Mouse (Mus musculus) G1E (cell line): ENCODE measurements around the gene Rnase11. TPM values are rescaled to one million over a fixed set of nuclear protein-coding genes. Genes with fewer than 3 reads are reported as not detected.
A peak's percentile ranks its signal among the peaks of the same experiment; 100 is the strongest.

ENCODE experiments used
- ATAC-seq: 2 replicates; pipeline ENCODE4 v1.8.0; 2016; ENCODE audit warnings: mild to moderate bottlenecking; ENCODE audit not compliant: insufficient number of reproducible peaks, poor library complexity, low FRiP score, severe bottlenecking; ENCODE audit errors: extremely low read depth
- DNase-seq: peaks from one replicate; pipeline ENCODE4 v3.0.0; 2012; ENCODE audit warnings: low spot score
- H3K27me3 ChIP-seq: 2 replicates; pipeline ENCODE4 v1.6.1; 2012; ENCODE audit warnings: mild to moderate bottlenecking, low read length, inconsistent platforms; ENCODE audit not compliant: insufficient read depth
- H3K36me3 ChIP-seq: replicated peaks from 2 replicates; pipeline ENCODE3; 2012; ENCODE audit warnings: mild to moderate bottlenecking, inconsistent platforms
- H3K4me1 ChIP-seq: 2 replicates; pipeline ENCODE4 v1.6.1; 2012; ENCODE audit warnings: low read depth, low read length, inconsistent platforms, mixed read lengths; ENCODE audit not compliant: insufficient read depth
- H3K4me3 ChIP-seq: 2 replicates; pipeline ENCODE4 v1.5.1; 2012; ENCODE audit warnings: low read depth, mild to moderate bottlenecking, inconsistent platforms, low read length, moderate library complexity, mixed read lengths
- H3K9me3 ChIP-seq: replicated peaks from 2 replicates; pipeline ENCODE4 v1.6.1; 2012; ENCODE audit warnings: inconsistent platforms
- CTCF ChIP-seq: IDR thresholded peaks from 2 replicates; pipeline ENCODE4 v1.5.1; 2012; ENCODE audit warnings: low read depth, low read length, inconsistent platforms, mixed read lengths
- GATA1 ChIP-seq: IDR thresholded peaks from 2 replicates; pipeline ENCODE4 v1.6.1; 2012; ENCODE audit warnings: borderline replicate concordance, low read length, inconsistent platforms, mixed read lengths
- GATA2 ChIP-seq: IDR thresholded peaks from 2 replicates; pipeline ENCODE4 v1.6.1; 2012; ENCODE audit warnings: low read depth, low read length, inconsistent platforms, borderline replicate concordance
- POLR2AphosphoS5 ChIP-seq: IDR thresholded peaks from 2 replicates; pipeline ENCODE4 v1.6.1; 2012; ENCODE audit warnings: low read depth, low read length, inconsistent platforms; ENCODE audit not compliant: insufficient replicate concordance
- TAL1 ChIP-seq: conservative IDR thresholded peaks from 2 replicates; pipeline ENCODE4 v1.6.1; 2012; ENCODE audit warnings: low read depth, low read length, inconsistent platforms, mixed read lengths
- polyA plus RNA-seq: library from polyadenylated mRNA; stranded (reverse); fragments of >175 nt; gene quantifications from 2 replicates; pipeline ENCODE4 v1.2.3, GENCODE M21; 2012
- total RNA-seq, 2 experiments: library from RNA; stranded (forward) in 1 of 2; stranded (reverse) in 1 of 2; fragments of 200-1000 nt in 1 of 2; fragments of >200 nt in 1 of 2; fragmentation: Nextera tagmentation in 1 of 2; gene quantifications; 2 replicates each; pipeline ENCODE4 v1.2.3; 2014 to 2017

Gene Rnase11
- total and polyA plus RNA-seq, 3 experiments, result 0.22 TPM; not detected in 2

DNA sequence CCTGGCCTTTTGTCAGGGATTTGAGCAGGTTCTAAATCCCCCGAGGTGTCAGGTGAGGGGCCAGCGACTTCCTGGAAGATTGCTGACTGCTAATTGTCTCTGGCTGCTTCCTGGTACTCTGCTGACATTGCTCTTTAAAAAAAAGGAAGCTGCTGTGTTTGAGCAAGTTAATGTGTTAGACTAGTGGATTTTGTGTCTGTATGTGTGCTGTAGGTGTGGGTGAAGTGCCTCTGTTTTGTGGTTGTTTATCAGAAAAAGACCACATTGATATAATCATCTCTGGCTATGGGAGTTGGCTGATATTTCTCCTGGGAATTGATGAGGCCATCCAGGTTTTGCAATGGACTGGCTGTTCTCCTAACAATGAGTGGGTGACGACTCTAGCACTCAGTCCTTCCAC is 43.5 kb upstream of the Rnase11 start:
- no peak for TF ChIP-seq GATA1
- no peak for DNase-seq
- peaks cover 36% of the 10 kb centered on the region for H3K4me1 ChIP-seq
- no peaks in the 10 kb centered on the region for H3K36me3 ChIP-seq
- H3K9me3 ChIP-seq, result no peaks in the 10 kb centered on the region
- 0 out of 2 replicates have a peak, but pooled peaks cover 8% of the 10 kb centered on the region for H3K27me3 ChIP-seq
- ATAC-seq, result no peak
- no peak overlapping the region for H3K4me3 ChIP-seq

DNA sequence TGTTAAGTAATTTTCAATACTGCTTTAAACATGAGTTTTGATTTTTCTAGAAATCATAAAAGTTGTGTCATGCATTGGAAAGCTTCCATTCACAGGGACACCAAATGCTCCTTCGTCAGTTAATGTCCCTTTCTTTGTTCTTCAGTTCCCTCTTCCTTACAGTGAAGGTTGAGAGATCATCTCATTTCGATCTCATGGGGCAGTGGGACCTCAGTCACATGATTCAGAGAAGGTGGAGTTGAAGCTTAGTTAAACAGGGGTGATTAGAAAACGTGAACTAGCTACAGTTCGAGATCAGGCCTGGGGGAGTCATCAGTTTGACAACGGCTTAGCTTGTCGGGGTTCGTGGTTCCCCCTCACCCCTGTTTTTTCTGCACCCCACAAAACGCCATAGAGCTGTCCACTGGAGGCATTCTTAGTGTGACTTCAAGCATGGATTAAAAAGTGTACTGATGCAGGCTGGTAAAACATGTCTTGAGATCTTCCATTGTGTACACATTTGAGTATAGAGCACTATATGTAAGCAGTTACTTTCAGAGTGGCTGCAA is 42.2 kb upstream of the Rnase11 start:
- DNase-seq (no peak), ATAC-seq (no peak)
- H3K27me3 ChIP-seq, result 0 out of 2 replicates have a peak, but pooled peaks cover 7% of the 10 kb centered on the region
- no peaks in the 10 kb centered on the region for H3K9me3 ChIP-seq
- H3K4me3 ChIP-seq, result no peak overlapping the region
- peaks cover 40% of the 10 kb centered on the region for H3K4me1 ChIP-seq
- TF ChIP-seq TAL1 (no peak), GATA2 (no peak), GATA1 (no peak), CTCF (no peak), POLR2AphosphoS5 (no peak)
- H3K36me3 ChIP-seq, result no peaks in the 10 kb centered on the region

- Histone ChIP-seq H3K9me3 (no peaks in the 10 kb centered on the region), H3K27me3 (0 out of 2 replicates have a peak, but pooled peaks cover 5% of the 10 kb centered on the region), H3K4me1 (peaks cover 42% of the 10 kb centered on the region), H3K36me3 (no peaks in the 10 kb centered on the region), H3K4me3 (peak within 1 kb of the TSS; percentile 77)
- no peak for ATAC-seq
- no peak for TF ChIP-seq TAL1
- TF ChIP-seq POLR2AphosphoS5, result no peak
- no peak for TF ChIP-seq GATA2
- TF ChIP-seq GATA1, result no peak
- no peak for TF ChIP-seq CTCF
- DNase-seq, result no peak
Measured at GRCm38 (mm10) chr14:51090921-51091900, 41.2 kb upstream of the Rnase11 start, which contains the start of the genes Rnase4 and Ang. Rnase4 (plus strand) TSS chr14:51091077. Ang (plus strand) TSS chr14:51091150.

DNA sequence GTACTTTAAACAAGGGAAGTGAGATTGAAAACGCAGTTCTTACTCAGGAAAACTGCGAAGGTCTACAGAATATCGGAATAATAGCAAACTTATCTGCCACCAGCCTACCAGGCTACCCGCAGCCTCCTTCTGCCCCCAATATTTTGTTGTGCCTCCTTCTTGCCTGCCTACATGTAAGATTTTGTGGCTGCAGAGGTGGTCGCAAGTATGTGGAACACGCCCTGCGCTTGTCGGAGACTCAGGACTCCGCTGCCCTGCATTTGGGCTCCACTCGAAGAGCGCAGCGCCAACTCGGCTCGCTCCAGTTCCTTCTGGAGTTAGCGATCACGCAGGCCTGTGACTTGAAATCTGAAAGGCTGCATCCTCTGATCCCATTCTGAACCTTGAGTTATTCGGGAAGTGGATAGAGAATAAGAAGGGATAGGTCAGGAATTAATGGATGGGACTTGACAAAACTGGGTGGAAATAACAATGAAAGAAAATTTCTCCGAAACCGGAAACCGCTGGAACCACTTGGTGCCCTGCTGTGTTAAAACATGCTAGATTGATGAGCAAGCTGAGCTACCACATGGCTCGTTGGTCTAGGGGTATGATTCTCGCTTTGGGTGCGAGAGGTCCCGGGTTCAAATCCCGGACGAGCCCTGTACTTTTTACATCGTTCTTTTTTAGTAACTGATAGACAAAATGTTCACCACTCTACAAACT is 40.3 kb upstream of the Rnase11 start:
- Histone ChIP-seq H3K4me1 (peaks cover 44% of the 10 kb centered on the region), H3K27me3 (no peaks in the 10 kb centered on the region), H3K9me3 (no peaks in the 10 kb centered on the region), H3K36me3 (no peaks in the 10 kb centered on the region), H3K4me3 (peak overlapping the region; percentile 77)
- ATAC-seq (no peak), DNase-seq (no peak)
- TF ChIP-seq GATA2, result no peak
- no peak for TF ChIP-seq GATA1
- TF ChIP-seq POLR2AphosphoS5, result no peak
- no peak for TF ChIP-seq TAL1
- TF ChIP-seq CTCF, result no peak

GRCm38 (mm10) chr14:51089674-51090076 is 39.7 kb upstream of the Rnase11 start:
- Histone ChIP-seq H3K4me1 (peaks cover 49% of the 10 kb centered on the region), H3K27me3 (no peaks in the 10 kb centered on the region), H3K36me3 (no peaks in the 10 kb centered on the region), H3K4me3 (peak overlapping the region; percentile 77), H3K9me3 (no peaks in the 10 kb centered on the region)
- TF ChIP-seq GATA2 (no peak), TAL1 (no peak), POLR2AphosphoS5 (no peak), GATA1 (no peak), CTCF (no peak)
- ATAC-seq (no peak), DNase-seq (no peak)
